Mouse (Mus musculus) MEL (cell line): Measurements from ENCODE around the gene Mmp28.

Source experiments
- CTCF ChIP-seq, 3 experiments: IDR thresholded peaks in 2 of 3; conservative IDR thresholded peaks in 1 of 3; 2 replicates each; pipeline ENCODE4 v1.5.1; 2011 to 2012; ENCODE audit warnings: low read length in 3 of 3, low read depth in 2 of 3, mild to moderate bottlenecking in 2 of 3, improper control_type of control experiment in 1 of 3, inconsistent platforms in 1 of 3, mixed read lengths in 1 of 3, moderate library complexity in 1 of 3; ENCODE audit not compliant: control insufficient read depth in 1 of 3, insufficient read depth in 1 of 3, poor library complexity in 1 of 3, severe bottlenecking in 1 of 3
- MAFK ChIP-seq: IDR thresholded peaks from 2 replicates; pipeline ENCODE4 v1.6.1; 2011; ENCODE audit warnings: low read depth, mild to moderate bottlenecking, low read length, improper control_type of control experiment, borderline replicate concordance
- MYB ChIP-seq: IDR thresholded peaks from 2 replicates; pipeline ENCODE4 v1.6.1; 2011; ENCODE audit warnings: mild to moderate bottlenecking, low read depth, low read length, improper control_type of control experiment
- POLR2A ChIP-seq, 2 experiments: IDR thresholded peaks; 2 replicates each; pipeline ENCODE4 v1.6.1; 2011 to 2012; ENCODE audit warnings: low read length in 2 of 2, mild to moderate bottlenecking in 2 of 2, control low read depth in 1 of 2, improper control_type of control experiment in 1 of 2, low read depth in 1 of 2, moderate library complexity in 1 of 2; ENCODE audit not compliant: control insufficient read depth in 1 of 2, insufficient read depth in 1 of 2, poor library complexity in 1 of 2

- TF ChIP-seq MYB = no peak
- TF ChIP-seq MAFK = no peak
- no peak for TF ChIP-seq CTCF (IDR thresholded peaks at IDR 0.05 in 2 of 3, conservative IDR thresholded peaks at IDR 0.05 in 1 of 3; ENCODE audit: control insufficient read depth in 1 of 3, insufficient read depth in 1 of 3, low read depth in 2 of 3, low read length in 3 of 3, poor library complexity in 1 of 3, severe bottlenecking in 1 of 3)
- TF ChIP-seq POLR2A (IDR thresholded peaks at IDR 0.05; ENCODE audit: control insufficient read depth in 1 of 2, insufficient read depth in 1 of 2, low read depth in 1 of 2, low read length in 2 of 2, poor library complexity in 1 of 2) = no peak
Observed at GRCm38 (mm10) chr11:83409087-83409754, 53.6 kb downstream of the Mmp28 start, which contains the start of gene Rasl10b.
